Mouse (Mus musculus) midbrain, embryonic 12.5 days (tissue): Measurements from ENCODE around the gene Tmem160. TPM values are rescaled to one million over a fixed set of nuclear protein-coding genes. Genes with fewer than 3 reads are reported as not detected.

Experiments used
- ATAC-seq: fragments of 200-750 bp; cut with Nextera tagmentation; 2 replicates; pipeline ENCODE4 v1.8.0; 2017; ENCODE audit warnings: low read depth, moderate TSS enrichment, moderate library complexity; ENCODE audit not compliant: low FRiP score
- H3K27ac ChIP-seq: fragments of 300-500 bp; sonication (generic); replicated peaks from 2 replicates; pipeline ENCODE4 v1.5.1; 2016; ENCODE audit warnings: mild to moderate bottlenecking
- H3K27me3 ChIP-seq: fragments of 300-500 bp; sonication (generic); 2 replicates; pipeline ENCODE4 v1.6.1; 2016; ENCODE audit warnings: mild to moderate bottlenecking
- H3K36me3 ChIP-seq: fragments of 300-500 bp; sonication (generic); 2 replicates; pipeline ENCODE4 v1.6.1; 2016
- H3K4me1 ChIP-seq: fragments of 300-500 bp; sonication (generic); 2 replicates; pipeline ENCODE4 v1.6.1; 2016
- H3K4me2 ChIP-seq: fragments of 300-500 bp; sonication (generic); replicated peaks from 2 replicates; pipeline ENCODE4 v1.6.1; 2016; ENCODE audit warnings: mild to moderate bottlenecking, moderate library complexity
- H3K4me3 ChIP-seq: fragments of 300-500 bp; sonication (generic); 2 replicates; pipeline ENCODE4 v1.5.1; 2016; ENCODE audit warnings: mild to moderate bottlenecking
- H3K9ac ChIP-seq: fragments of 300-500 bp; sonication (generic); replicated peaks from 2 replicates; pipeline ENCODE4 v1.6.1; 2016; ENCODE audit warnings: mild to moderate bottlenecking, moderate library complexity
- H3K9me3 ChIP-seq: fragments of 300-500 bp; sonication (generic); 2 replicates; pipeline ENCODE4 v1.6.1; 2016; ENCODE audit warnings: mild to moderate bottlenecking
- WGBS: fragments of 180-500 bp; shearing (Covaris S2); methylation state at CpG from one replicate; pipeline ENCODE4 v1.1.7; 2016; 5-methylcytosine and 5-hydroxymethylcytosine counted together
- polyA plus RNA-seq: library from polyadenylated mRNA; unstranded; fragments of >200 nt; fragmentation: Nextera tagmentation; extraction: Ambion mirVana; gene quantifications from 2 replicates; pipeline ENCODE4 v1.2.1, GENCODE M21; 2016

Tmem160 gene
- polyA plus RNA-seq, 1 experiment from 2014 or later, result 51.1 TPM

DNA sequence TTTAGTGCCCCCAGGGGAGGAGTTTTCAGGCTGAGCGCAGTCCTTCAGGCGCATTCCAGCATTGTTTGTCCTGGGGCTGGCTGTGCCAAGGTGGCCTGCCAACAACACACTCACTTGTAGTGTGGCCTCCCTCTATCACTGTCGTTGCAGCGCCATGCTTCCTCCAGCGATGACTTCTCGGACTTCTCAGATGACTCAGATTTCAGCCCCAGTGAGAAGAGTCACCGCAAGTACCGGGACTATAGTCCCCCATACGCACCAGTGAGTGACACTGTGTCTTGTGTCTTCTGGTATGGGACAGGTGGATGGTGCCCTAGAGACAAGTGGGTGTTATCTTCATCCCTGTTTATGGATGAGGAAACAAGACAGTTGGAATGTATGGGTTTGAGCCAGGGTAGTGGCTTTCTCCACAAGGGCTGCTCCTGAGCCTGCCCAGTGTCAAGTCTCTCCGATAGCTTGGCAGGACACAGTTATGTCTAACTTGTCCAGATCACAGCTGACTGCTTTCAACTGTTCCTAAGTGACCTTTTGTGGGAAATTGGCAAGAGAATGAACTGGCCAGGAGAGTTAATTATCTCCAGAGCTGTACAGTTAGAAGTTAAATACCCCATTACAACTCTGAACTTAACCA is 35.3 kb upstream of the Tmem160 start:
- Histone ChIP-seq H3K36me3 (peaks cover 71% of the 10 kb centered on the region), H3K9me3 (no peaks in the 10 kb centered on the region), H3K9ac (no peak overlapping the region), H3K27ac (no peak overlapping the region), H3K4me1 (peaks cover 18% of the 10 kb centered on the region), H3K4me3 (no peak overlapping the region), H3K27me3 (no peaks in the 10 kb centered on the region), H3K4me2 (no peak overlapping the region)
- 96% methylated on average over 10 of the region's 10 CpGs for WGBS
- ATAC-seq, result no peak

- no peak for ATAC-seq
- Histone ChIP-seq H3K4me2 (no peak overlapping the region), H3K27me3 (no peaks in the 10 kb centered on the region), H3K9me3 (no peaks in the 10 kb centered on the region), H3K36me3 (peaks cover 85% of the 10 kb centered on the region), H3K9ac (no peak overlapping the region), H3K27ac (no peak overlapping the region), H3K4me1 (peaks cover 7% of the 10 kb centered on the region; the same call in 1 of the 2 replicates), H3K4me3 (no peak overlapping the region)
- WGBS, result 97% methylated on average over 5 of the region's 5 CpGs
Observed at GRCm38 (mm10) chr7:16418713-16419112, 33.9 kb upstream of the Tmem160 start.

GRCm38 (mm10) chr7:16420493-16421118 is 32.0 kb upstream of the Tmem160 start:
- no peak overlapping the region for H3K9ac ChIP-seq
- no peaks in the 10 kb centered on the region for H3K9me3 ChIP-seq
- no peak for ATAC-seq
- H3K27me3 ChIP-seq, result no peaks in the 10 kb centered on the region
- peaks cover 96% of the 10 kb centered on the region for H3K36me3 ChIP-seq
- no peak overlapping the region for H3K4me3 ChIP-seq
- no peak overlapping the region for H3K27ac ChIP-seq
- no peak overlapping the region for H3K4me2 ChIP-seq
- WGBS, result 96% methylated on average over 8 of the region's 8 CpGs
- no peaks in the 10 kb centered on the region for H3K4me1 ChIP-seq

GRCm38 (mm10) chr7:16422222-16422856 is 30.2 kb upstream of the Tmem160 start:
- H3K4me3 ChIP-seq, result no peak overlapping the region
- H3K27me3 ChIP-seq, result no peaks in the 10 kb centered on the region
- 89% methylated on average over 18 of the region's 18 CpGs for WGBS
- ATAC-seq, result no peak
- H3K9me3 ChIP-seq, result no peaks in the 10 kb centered on the region
- H3K36me3 ChIP-seq, result peaks cover 99% of the 10 kb centered on the region
- H3K9ac ChIP-seq, result no peak overlapping the region
- H3K27ac ChIP-seq, result no peak overlapping the region
- H3K4me2 ChIP-seq, result no peak overlapping the region
- H3K4me1 ChIP-seq, result no peaks in the 10 kb centered on the region

GRCm38 (mm10) chr7:16423731-16424130 is 28.8 kb upstream of the Tmem160 start:
- WGBS, result 92% methylated on average over 9 of the region's 9 CpGs
- H3K4me2 ChIP-seq, result no peak overlapping the region
- no peak for ATAC-seq
- H3K27ac ChIP-seq, result no peak overlapping the region
- no peaks in the 10 kb centered on the region for H3K4me1 ChIP-seq
- H3K4me3 ChIP-seq, result no peak overlapping the region
- H3K9ac ChIP-seq, result no peak overlapping the region
- H3K27me3 ChIP-seq, result no peaks in the 10 kb centered on the region
- H3K36me3 ChIP-seq, result peaks cover 98% of the 10 kb centered on the region
- H3K9me3 ChIP-seq, result no peaks in the 10 kb centered on the region

DNA sequence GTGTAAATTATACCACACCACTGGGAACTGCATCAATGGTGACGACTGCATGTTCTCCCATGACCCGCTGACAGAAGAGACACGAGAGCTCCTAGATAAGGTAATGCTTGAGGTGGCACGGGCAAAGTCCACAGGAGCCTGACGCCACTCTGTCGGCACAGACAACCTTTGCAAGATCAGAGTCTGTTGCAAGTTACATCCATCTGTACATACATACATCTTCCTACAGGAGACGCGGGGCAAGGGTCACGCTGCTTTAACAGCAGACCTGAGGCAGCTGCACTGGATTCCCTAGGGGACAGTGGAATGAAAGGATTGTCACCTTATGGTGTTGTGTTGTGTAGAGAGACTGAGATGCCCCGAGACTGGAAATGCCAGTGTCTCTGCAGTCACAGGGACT is 26.9 kb upstream of the Tmem160 start:
- no peaks in the 10 kb centered on the region for H3K27me3 ChIP-seq
- no peak overlapping the region for H3K9ac ChIP-seq
- H3K36me3 ChIP-seq, result peaks cover 98% of the 10 kb centered on the region
- H3K4me3 ChIP-seq, result no peak overlapping the region
- 90% methylated on average over 10 of the region's 10 CpGs for WGBS
- no peak overlapping the region for H3K4me2 ChIP-seq
- H3K9me3 ChIP-seq, result no peaks in the 10 kb centered on the region
- no peak; the same call in 1 of the 2 replicates for ATAC-seq
- no peaks in the 10 kb centered on the region for H3K4me1 ChIP-seq
- no peak overlapping the region for H3K27ac ChIP-seq

- 49% methylated on average over 4 of the region's 4 CpGs for WGBS
- Histone ChIP-seq H3K27me3 (no peaks in the 10 kb centered on the region), H3K27ac (no peak overlapping the region), H3K9me3 (no peaks in the 10 kb centered on the region), H3K9ac (no peak overlapping the region), H3K4me2 (no peak overlapping the region), H3K4me1 (no peaks in the 10 kb centered on the region), H3K4me3 (no peak overlapping the region), H3K36me3 (peaks cover 98% of the 10 kb centered on the region)
- ATAC-seq, result peak; percentile 85
Observed at GRCm38 (mm10) chr7:16426129-16426729, 26.4 kb upstream of the Tmem160 start.

DNA sequence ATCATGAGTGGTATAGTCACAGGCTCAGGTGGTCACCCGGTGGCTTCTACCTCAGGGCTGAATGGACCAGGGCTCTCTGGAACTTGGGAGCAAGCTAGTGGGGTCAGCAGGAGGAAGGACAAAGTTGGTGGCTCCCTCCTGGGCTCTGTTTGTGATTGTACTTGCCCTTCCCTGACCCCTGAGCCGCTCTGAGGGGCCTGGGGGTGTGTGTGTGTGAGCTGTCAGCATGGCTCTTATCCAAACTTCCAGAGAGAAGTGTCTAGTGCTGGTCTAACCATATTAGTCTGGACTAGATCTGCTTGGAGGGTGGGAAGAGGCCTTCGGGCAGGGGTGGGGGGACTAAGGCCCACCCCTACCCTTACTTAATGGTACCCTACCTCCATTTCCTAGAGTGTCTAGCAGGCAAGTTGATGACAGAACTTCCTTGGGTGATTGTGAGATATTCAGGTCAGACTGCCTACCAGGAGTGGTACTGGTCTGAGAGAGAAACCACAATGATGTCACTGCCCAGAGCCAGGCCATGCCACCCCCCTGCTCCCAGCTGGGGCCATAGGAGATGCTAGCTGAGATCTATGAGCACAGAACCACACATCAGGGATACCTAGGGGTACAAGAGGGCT is 19.1 kb upstream of the Tmem160 start:
- no peak for ATAC-seq

DNA sequence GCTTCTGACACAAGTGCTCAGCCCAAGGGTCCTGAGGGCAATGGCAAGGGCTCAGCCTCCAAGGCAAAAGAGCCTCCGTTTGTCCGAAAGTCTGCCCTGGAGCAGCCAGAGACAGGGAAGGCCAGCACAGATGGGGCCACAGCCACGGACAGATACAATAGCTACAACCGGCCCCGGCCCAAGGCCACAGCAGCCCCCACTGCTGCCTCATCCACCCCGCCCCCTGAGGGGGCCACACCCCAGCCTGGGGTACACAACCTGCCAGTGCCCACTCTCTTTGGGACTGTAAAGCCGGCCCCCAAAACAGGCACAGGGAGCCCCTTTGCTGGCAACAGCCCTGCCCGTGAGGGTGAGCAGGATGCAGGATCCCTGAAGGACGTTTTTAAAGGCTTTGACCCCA is 17.5 kb upstream of the Tmem160 start:
- 91% methylated on average over 9 of the region's 9 CpGs for WGBS
- no peak for ATAC-seq
- no peaks in the 10 kb centered on the region for H3K9me3 ChIP-seq
- H3K4me2 ChIP-seq, result no peak overlapping the region
- H3K36me3 ChIP-seq, result peaks cover 72% of the 10 kb centered on the region
- H3K4me1 ChIP-seq, result no peaks in the 10 kb centered on the region
- H3K9ac ChIP-seq, result no peak overlapping the region
- H3K4me3 ChIP-seq, result no peak overlapping the region
- no peak overlapping the region for H3K27ac ChIP-seq
- H3K27me3 ChIP-seq, result no peaks in the 10 kb centered on the region

More for the DNA sequence above, 19.1 kb upstream of the Tmem160 start:
- Histone ChIP-seq H3K4me1 (no peaks in the 10 kb centered on the region), H3K9ac (no peak overlapping the region), H3K36me3 (peaks cover 89% of the 10 kb centered on the region), H3K9me3 (no peaks in the 10 kb centered on the region), H3K4me2 (no peak overlapping the region), H3K27me3 (no peaks in the 10 kb centered on the region), H3K27ac (no peak overlapping the region), H3K4me3 (no peak overlapping the region)
- 85% methylated on average over 3 of the region's 3 CpGs for WGBS

DNA sequence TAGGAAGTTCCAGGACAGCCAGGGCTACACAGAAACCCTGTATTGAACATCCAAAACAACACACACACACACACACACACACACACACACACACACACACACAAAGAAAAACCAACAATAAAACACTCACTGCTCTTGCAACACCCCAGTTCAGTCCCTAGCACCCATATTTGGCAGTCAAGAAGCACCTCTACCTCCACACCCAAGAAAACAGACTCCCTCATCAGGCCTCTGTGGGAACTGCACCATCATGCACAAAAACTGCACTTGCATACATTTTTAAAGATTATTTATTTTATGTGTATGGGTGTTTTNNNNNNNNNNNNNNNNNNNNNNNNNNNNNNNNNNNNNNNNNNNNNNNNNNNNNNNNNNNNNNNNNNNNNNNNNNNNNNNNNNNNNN is 11.3 kb upstream of the Tmem160 start:
- ATAC-seq, result no peak

DNA sequence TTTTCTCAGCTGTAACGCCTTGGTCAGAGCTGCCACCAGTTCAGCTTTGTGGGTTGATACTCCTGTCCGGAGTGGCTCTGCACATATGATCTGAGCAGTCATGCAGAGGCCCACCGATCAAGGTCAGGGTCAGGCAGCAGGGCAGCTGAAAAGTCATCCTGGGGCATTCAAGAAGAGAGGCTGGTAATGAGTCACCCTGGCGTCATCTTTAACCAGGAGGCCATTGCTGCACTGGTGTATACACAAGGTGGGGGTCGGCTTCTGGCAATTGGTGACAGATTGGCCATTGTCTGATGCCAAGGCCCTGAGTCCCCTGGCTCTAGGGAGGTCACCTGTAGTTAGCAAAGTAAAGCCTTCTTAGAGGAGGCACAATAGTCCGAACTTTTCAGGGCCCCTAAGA is 923 bp upstream of the Tmem160 start:
- Histone ChIP-seq H3K36me3 (peaks cover 9% of the 10 kb centered on the region; the same call in 1 of the 2 replicates), H3K4me3 (no peak overlapping the region), H3K9ac (no peak overlapping the region), H3K27me3 (peaks cover 23% of the 10 kb centered on the region), H3K4me2 (no peak overlapping the region), H3K27ac (no peak overlapping the region), H3K9me3 (no peaks in the 10 kb centered on the region), H3K4me1 (peaks cover 8% of the 10 kb centered on the region)
- ATAC-seq, result no peak
- 86% methylated on average over 6 of the region's 6 CpGs for WGBS

More for the DNA sequence above, 11.3 kb upstream of the Tmem160 start:
- Histone ChIP-seq H3K9me3 (no peaks in the 10 kb centered on the region), H3K27ac (no peak overlapping the region), H3K4me1 (no peaks in the 10 kb centered on the region), H3K27me3 (peaks cover 4% of the 10 kb centered on the region; the same call in 1 of the 2 replicates), H3K9ac (no peak overlapping the region), H3K4me2 (no peak overlapping the region), H3K4me3 (no peak overlapping the region), H3K36me3 (peaks cover 11% of the 10 kb centered on the region)
